Mouse (Mus musculus): ENCODE results near the gene Gtpbp2. TPM values are rescaled to one million over a fixed set of nuclear protein-coding genes. Genes with fewer than 3 reads are reported as not detected.

Gtpbp2 gene
- total RNA-seq, 2 experiments from 2014 or later, result 67.5 to 70.6 TPM

DNA sequence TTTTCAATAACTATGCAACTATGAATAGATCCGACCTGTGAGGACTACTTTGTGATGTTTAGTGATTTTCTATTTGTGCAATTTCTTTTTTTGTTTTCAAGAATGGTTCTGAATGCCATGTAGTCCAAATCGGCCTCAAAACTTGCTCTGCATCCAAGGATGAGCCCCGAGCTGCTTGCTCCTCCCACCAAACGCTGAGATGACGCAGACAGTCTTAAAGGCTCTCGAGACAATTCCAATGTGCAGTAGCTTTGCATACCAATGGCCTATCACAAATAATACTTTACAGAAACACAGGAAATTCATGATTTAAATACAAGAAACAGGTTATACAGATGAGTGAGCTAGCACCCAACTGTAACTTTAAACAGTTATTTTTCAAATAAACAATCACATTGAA lies 40.3 kb downstream of the Gtpbp2 start:
- intact Hi-C loops (cut with DNase I), result no loop called here
- no peak for DNase-seq (ENCODE audit: low spot score)

DNA sequence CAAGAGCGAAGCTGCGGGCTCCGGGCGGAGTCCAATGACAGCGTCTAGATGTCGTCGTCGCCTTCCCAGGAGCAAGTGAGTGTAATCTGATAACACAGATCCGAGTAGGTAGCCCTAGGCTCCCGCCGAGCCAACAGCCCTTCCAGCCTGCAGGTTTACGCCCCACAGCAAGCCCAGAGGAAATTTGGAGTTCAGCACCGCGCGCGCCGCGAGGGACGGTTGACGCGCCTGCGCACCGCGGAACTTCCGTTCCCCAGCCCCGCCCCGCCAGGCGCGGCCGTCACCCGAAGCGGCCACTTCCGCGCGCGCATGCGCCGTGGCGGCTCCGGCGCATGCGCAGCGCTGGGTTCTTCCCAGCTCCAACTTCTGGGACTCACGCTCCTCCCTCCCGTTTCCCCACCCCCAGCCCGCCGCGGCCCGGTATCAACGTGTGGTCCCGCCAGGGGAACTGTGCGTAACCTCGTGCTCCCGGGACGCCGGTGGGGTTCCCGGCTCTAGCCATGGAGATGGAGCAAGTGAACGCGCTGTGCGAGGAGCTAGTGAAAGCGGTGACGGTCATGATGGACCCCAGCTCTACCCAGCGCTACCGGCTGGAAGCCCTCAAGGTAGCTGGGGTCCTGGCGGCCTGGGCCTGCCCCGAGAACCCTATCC lies 41.7 kb downstream of the Gtpbp2 start, which contains the start of the genes Polh and Xpo5:
TSS of gene Polh (minus strand) at position 225 of the 651 bp plus-strand sequence.
TSS of gene Xpo5 (plus strand) at position 362 of the 651 bp plus-strand sequence.
- DNase-seq (ENCODE audit: low spot score), result peak; percentile 88
- intact Hi-C loops (cut with DNase I), result no loop called here

DNA sequence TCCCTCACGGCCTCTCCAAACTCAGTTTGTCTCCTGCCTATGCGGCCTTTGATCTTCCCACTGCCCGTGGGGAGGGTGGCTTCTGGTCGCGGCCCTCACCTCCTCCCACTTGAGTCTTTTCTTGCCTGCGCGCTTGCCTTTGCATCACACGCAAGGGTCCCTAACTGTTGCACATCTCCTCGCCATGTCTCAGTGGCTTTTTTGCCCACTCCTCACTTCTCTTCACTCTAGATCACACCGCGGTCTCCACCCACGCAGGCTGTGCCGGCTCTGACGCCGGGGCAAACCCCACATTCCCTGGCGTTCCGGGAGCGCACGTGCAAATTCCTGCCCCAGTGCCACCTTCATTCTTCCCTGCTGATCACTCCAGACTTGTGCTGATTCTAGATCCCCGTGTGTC lies 42.2 kb downstream of the Gtpbp2 start:
- no peak for DNase-seq (ENCODE audit: low spot score)
- intact Hi-C loops (cut with DNase I), result no loop called here

DNA sequence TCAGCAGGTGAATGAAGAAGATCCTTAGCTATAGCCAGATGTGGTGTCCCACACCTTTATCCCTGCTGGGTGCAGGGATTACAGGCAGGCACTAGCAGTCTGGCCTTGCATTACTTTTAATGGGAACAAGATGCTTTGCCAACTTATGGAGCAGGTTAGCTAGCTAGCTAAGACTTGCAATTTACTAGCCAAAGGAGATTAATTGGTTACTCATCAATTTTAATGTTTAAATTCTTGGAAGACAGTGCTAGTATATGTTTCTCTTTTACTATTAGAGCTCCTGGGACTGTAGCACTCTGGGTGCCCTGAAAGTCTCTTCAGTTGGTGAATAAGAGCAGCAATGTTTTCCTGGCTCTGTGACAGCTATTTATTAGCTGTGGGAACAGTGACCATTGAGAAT lies 45.8 kb downstream of the Gtpbp2 start:
- no peak for DNase-seq (ENCODE audit: low spot score)
- intact Hi-C loops (cut with DNase I), result no loop called here

DNA sequence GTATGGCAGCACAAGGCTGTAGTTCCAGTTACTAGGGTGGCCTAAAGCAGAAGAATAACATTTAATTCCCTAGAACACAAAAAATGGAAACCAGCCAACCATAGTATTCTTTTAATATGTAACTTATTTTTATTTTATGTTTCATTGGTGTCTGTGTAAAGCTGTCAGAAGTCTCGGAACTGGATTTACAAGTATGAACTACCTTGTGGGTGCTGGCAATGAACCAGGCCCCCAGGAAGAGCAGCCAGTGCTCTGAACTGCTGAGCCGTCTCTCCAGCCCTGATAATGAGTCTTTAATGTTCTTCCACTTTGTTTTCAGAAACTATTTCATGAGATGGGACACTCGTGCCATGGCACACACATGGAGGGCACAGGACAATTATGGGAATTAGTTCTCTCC lies 49.7 kb downstream of the Gtpbp2 start:
- no peak for DNase-seq (ENCODE audit: low spot score)
- intact Hi-C loops (cut with DNase I), result no loop called here

Other genes with a start within 250 kb of the Gtpbp2 start
- 100 to 1,000 TPM; 257 to 275 TPM for gene Vegfa, start 128.7 kb upstream of the Gtpbp2 start, total RNA-seq (2021)
- gene Mrps18a, start 50.0 kb upstream of the Gtpbp2 start, total RNA-seq (2021), result 100 to 1,000 TPM; 121 to 134 TPM
- 1 to 10 TPM; 1.1 to 1.2 TPM for gene Rsph9, start 16.8 kb upstream of the Gtpbp2 start, total RNA-seq (2021)
- 10 to 100 TPM; 17.2 to 22.4 TPM for gene Mad2l1bp, start 7.5 kb upstream of the Gtpbp2 start, total RNA-seq (2021)
- 1 to 10 TPM; 8.6 to 9.4 TPM for gene Polh, start 41.6 kb downstream of the Gtpbp2 start, total RNA-seq (2021)
- 10 to 100 TPM; 19.6 to 21.3 TPM for gene Xpo5, start 41.8 kb downstream of the Gtpbp2 start, total RNA-seq (2021)
- gene Polr1c, start 87.0 kb downstream of the Gtpbp2 start, total RNA-seq (2021), result 10 to 100 TPM; 20.9 to 26.1 TPM
- 10 to 100 TPM; 81.8 to 82.6 TPM for gene Yipf3, start 87.0 kb downstream of the Gtpbp2 start, total RNA-seq (2021)
- under 1 TPM; 0.20 to 0.26 TPM for gene Lrrc73, start 92.5 kb downstream of the Gtpbp2 start, total RNA-seq (2021)
- gene Tjap1, start 122.0 kb downstream of the Gtpbp2 start, total RNA-seq (2021), result 10 to 100 TPM; 37.1 to 40.5 TPM
- under 1 TPM; 0.39 to 0.49 TPM for gene Dlk2, start 136.4 kb downstream of the Gtpbp2 start, total RNA-seq (2021)
- 1 to 10 TPM; 4.2 to 4.6 TPM for gene Abcc10, start 167.3 kb downstream of the Gtpbp2 start, total RNA-seq (2021)
- 10 to 100 TPM; 16.5 to 18.8 TPM for gene Zfp318, start 222.7 kb downstream of the Gtpbp2 start, total RNA-seq (2021)

Measured in heart, postnatal 25 days (tissue).